Mouse (Mus musculus): ENCODE measurements around the gene Zan. TPM values are rescaled to one million over a fixed set of nuclear protein-coding genes. Genes with fewer than 3 reads are reported as not detected.

The Zan gene
- 0.11 and 0.18 TPM in 2 replicates for polyA plus RNA-seq (2015; fragmentation: Nextera tagmentation; extraction: Ambion mirVana)

DNA sequence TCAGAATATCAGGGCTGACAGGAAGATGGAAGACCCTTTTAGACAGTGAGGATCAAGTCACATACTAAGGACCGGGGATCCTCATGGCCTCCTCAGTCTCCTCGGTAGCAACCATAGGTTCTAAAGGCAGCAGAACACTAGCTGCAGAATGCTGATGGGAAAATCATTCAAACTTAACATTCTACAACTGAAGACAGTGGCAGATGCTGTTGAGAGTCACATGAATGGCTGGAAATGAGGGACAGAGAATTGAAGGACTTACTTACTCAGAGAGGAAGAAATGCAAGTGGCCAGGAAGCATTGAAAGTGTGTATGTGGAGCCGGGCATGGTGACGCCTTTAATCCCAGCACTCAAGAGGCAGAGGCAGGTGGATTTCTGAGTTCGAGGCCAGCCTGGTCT is at the start of gene Zan:
Gene Zan, minus strand, starts transcription at position 101 of the 400 bp plus-strand sequence.

GRCm38 (mm10) chr5:137518436-137518835 is 41.6 kb upstream of the Zan start, which contains the start of gene Gigyf1:
TSS of gene Gigyf1 (plus strand) at chr5:137518548.

DNA sequence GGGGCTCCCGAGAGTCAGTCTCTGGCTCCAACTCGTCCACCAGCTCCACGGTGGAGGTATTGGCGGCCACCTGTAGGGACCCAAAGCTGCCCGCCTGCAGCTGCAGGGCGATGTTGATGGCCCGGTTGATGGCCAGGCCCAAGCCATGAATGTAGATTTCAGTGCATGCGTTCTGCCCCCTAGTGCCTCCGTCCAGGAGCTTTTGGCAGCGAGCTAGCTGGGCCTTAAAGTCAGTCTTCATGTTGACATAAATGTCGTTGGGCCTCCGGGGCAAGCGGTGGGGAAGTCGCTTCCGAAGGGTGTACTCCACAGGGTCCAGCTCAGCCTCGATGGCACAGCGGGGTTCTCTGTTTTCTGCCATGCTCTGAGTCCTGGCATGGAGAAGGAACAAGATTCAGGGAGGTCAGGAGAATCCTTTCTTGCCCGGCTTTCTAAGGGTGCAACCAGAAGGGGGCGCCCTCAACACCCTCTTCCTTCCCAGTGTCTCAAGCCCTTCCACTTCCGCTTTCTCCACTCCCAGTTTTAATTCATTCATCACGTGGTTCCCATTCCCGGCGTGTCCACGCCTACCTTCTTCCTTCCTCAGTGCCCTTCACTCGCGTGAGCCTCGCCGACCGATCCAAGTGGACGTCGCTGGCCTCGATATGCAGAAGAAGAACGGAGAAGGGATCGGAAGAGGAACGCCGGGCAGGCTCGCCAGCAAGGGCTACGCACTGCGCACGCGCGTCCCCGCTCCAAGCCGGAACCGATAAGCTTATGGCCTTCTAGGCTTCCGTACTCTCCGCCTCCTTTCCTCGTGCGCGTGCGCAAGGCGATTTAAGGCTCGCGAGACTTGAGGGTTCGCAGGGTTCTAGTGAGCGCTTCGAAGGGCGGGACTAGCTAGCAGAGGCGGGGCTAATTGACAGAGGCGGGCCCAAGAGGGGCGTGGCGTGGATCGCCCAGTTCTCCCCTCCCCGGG is 25.1 kb upstream of the Zan start, which contains the start of gene Pop7:
Gene Pop7, minus strand, starts transcription at position 810 of the 958 bp plus-strand sequence.

GRCm38 (mm10) chr5:137349384-137350204 is 127.3 kb downstream of the Zan start, which contains the start of gene Ephb4:
TSS of gene Ephb4 (plus strand) at chr5:137350109.

DNA sequence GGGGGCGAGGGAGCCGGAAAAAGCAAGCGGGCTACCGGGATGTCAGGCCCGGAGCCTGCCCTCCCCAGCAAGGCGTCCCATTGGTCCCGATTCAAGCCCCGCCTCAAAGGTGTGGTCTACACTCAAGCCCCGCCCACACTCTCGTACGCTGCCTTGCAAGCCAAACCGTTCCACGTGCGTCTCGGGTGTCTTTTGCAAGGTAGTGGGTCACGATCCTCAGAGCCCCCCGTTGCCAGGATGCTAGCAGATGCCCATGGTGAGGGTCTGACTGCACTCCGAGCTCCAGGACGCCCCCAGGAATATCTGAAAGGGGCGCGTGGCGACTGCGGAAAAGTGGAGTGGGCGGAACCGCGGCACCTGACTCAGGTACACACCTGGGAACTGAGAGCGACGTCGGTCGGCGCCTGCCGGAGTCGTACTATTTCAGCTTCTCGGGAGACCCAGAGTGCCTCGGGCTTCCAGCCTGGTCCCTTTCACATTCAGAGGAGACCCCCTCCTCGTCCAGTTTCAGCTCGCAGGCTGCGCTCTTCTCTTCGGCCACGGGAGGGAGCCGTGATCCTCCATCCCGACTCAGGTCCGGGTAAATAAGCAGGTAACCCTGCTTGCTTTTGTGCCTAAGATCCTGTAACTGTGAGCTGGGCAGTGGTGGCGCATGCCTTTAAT is 143.2 kb downstream of the Zan start, which contains the start of gene Slc12a9:
Gene Slc12a9, minus strand, starts transcription at position 86 of the 663 bp plus-strand sequence.

Other genes starting within 250 kb of the Zan start
- 60.2 and 65.7 TPM in 2 replicates for gene Ache, start 189.5 kb downstream of the Zan start, polyA plus RNA-seq (2015; fragmentation: Nextera tagmentation; extraction: Ambion mirVana)
- 35.6 and 36.9 TPM in 2 replicates for gene Ufsp1, start 182.4 kb downstream of the Zan start, polyA plus RNA-seq (2015; fragmentation: Nextera tagmentation; extraction: Ambion mirVana)
- gene Srrt, start 169.4 kb downstream of the Zan start, polyA plus RNA-seq (2015; fragmentation: Nextera tagmentation; extraction: Ambion mirVana): 25.9 and 33.5 TPM in 2 replicates
- 32.3 and 38.1 TPM in 2 replicates for gene Trip6, start 162.7 kb downstream of the Zan start, polyA plus RNA-seq (2015; fragmentation: Nextera tagmentation; extraction: Ambion mirVana)
- gene Slc12a9, start 143.5 kb downstream of the Zan start, polyA plus RNA-seq (2015; fragmentation: Nextera tagmentation; extraction: Ambion mirVana): 4.4 and 5.0 TPM in 2 replicates
- gene Ephb4, start 127.0 kb downstream of the Zan start, polyA plus RNA-seq (2015; fragmentation: Nextera tagmentation; extraction: Ambion mirVana): 16.1 and 17.8 TPM in 2 replicates
- gene Pop7, start 25.5 kb upstream of the Zan start, polyA plus RNA-seq (2015; fragmentation: Nextera tagmentation; extraction: Ambion mirVana): 29.4 and 30.6 TPM in 2 replicates
- 6.7 and 7.4 TPM in 2 replicates for gene Gigyf1, start 41.5 kb upstream of the Zan start, polyA plus RNA-seq (2015; fragmentation: Nextera tagmentation; extraction: Ambion mirVana)
- not detected in 2 replicates for gene Epo, start 56.2 kb upstream of the Zan start, polyA plus RNA-seq (2015; fragmentation: Nextera tagmentation; extraction: Ambion mirVana)
- 242 and 289 TPM in 2 replicates for gene Gnb2, start 56.4 kb upstream of the Zan start, polyA plus RNA-seq (2015; fragmentation: Nextera tagmentation; extraction: Ambion mirVana)
- not detected in 2 replicates for gene Actl6b, start 76.5 kb upstream of the Zan start, polyA plus RNA-seq (2015; fragmentation: Nextera tagmentation; extraction: Ambion mirVana)
- 0.33 and 0.40 TPM in 2 replicates for gene Tfr2, start 92.8 kb upstream of the Zan start, polyA plus RNA-seq (2015; fragmentation: Nextera tagmentation; extraction: Ambion mirVana)
- 22.7 and 27.7 TPM in 2 replicates for gene Mospd3, start 124.0 kb upstream of the Zan start, polyA plus RNA-seq (2015; fragmentation: Nextera tagmentation; extraction: Ambion mirVana)
- gene Pcolce, start 136.7 kb upstream of the Zan start, polyA plus RNA-seq (2015; fragmentation: Nextera tagmentation; extraction: Ambion mirVana): 237 and 321 TPM in 2 replicates
- gene Fbxo24, start 151.9 kb upstream of the Zan start, polyA plus RNA-seq (2015; fragmentation: Nextera tagmentation; extraction: Ambion mirVana): 0.21 and 0.44 TPM in 2 replicates
- gene Lrch4, start 152.1 kb upstream of the Zan start, polyA plus RNA-seq (2015; fragmentation: Nextera tagmentation; extraction: Ambion mirVana): 17.9 and 19.9 TPM in 2 replicates
- 3.1 and 4.4 TPM in 2 replicates for gene Gm20605, start 152.1 kb upstream of the Zan start, polyA plus RNA-seq (2015; fragmentation: Nextera tagmentation; extraction: Ambion mirVana)
- gene Sap25, start 164.3 kb upstream of the Zan start, polyA plus RNA-seq (2015; fragmentation: Nextera tagmentation; extraction: Ambion mirVana): 2.5 and 3.3 TPM in 2 replicates
- 0.81 and 3.8 TPM in 2 replicates for gene Irs3, start 168.7 kb upstream of the Zan start, polyA plus RNA-seq (2015; fragmentation: Nextera tagmentation; extraction: Ambion mirVana)
- gene Agfg2, start 207.7 kb upstream of the Zan start, polyA plus RNA-seq (2015; fragmentation: Nextera tagmentation; extraction: Ambion mirVana): 4.1 and 7.5 TPM in 2 replicates